Mouse (Mus musculus): Measurements from ENCODE around the gene Mmp28. TPM values are rescaled to one million over a fixed set of nuclear protein-coding genes. Genes with fewer than 3 reads are reported as not detected.

Mmp28 gene
- 1 to 10 TPM; 3.9 to 4.3 TPM for total RNA-seq (2021)
- long read RNA-seq: 0 reads

DNA sequence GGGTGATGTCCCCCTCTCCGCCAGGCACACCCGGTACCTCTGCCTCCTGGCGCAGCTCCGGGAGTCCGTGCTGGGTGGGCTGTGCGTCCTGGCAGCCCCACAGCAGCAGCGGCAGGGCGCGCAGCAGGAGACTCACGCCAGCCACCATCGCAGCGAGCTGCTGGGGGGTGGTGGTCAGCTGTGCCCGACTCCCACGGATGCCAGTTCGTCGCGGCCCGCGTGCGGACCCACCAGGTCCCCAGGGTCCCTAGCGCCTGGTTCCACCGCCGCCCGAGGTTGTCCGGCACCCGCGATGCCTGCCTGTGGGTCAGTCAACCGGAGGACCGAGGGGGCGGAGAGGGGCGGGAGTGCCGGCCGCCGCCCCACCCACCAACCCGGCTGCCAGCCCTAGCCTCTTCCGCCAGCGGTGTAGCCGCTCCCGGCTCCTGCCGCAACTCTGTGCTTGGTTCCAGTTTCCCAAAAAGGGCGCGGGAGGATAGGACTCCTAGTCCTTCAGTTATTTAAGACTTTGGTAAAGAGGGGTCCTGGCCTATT, at the start of gene Mmp28:
Gene Mmp28, minus strand, starts transcription at position 361 of the 534 bp plus-strand sequence.
- peak in 1 of 2 experiments; percentile 51 for DNase-seq (ENCODE audit: low spot score in 2 of 2)

DNA sequence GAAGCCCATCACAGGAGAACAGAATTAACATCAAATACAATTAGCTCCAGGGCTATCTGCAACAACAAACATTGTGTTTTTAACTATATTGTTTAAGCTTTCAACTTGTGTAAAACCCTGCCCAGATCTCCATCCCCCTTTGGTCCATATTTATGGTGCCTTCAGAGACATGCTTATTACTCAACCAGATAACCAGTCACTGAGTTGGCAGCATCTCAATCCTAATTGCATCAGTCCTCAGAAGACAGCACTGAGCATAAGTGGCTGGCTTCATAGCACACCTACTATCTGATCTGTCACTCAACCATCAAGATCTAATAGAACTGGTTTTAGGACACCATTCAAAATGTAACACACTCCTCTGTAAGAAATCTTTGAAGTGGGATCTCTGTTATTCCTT, 46.6 kb upstream of the Mmp28 start:
- DNase-seq (ENCODE audit: low spot score in 2 of 2): no peak

DNA sequence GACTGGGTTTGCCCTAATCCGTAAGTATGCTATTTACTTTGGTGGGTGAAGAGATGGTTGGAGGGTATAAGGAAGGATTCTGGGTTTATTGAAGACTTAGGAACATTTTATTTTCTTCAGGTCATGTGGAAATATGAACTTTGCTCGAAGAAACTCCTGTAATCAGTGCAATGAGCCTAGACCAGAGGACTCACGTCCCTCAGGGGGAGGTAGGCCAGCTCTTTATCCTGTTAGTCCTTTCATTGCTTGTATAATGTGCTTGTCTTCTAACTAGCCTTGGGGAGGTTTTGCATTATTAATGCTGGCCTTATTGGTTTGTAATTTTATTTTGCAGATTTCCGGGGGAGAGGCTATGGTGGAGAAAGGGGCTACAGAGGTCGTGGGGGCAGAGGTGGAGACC, 41.4 kb upstream of the Mmp28 start:
- no peak for DNase-seq (ENCODE audit: low spot score in 2 of 2)

DNA sequence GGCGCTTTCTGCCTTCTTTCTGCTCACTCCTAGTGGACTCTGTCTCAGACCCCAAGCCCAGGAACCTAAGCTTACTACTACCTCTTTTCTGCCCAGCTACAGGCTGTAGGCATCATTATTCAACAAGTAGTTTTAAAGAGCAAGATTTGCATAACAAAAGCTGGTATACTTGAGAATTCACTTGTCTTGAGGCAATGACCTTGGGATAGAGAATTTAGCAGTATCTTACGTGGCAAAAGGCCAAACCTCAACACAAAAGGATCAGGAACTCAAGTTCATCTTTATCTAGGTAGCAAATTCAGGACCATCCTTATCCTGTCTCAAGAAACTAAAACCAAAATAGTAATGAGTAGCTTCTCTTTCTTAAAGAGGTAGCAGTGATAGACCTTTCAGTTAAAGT, 32.7 kb upstream of the Mmp28 start:
- DNase-seq (ENCODE audit: low spot score in 2 of 2): no peak

DNA sequence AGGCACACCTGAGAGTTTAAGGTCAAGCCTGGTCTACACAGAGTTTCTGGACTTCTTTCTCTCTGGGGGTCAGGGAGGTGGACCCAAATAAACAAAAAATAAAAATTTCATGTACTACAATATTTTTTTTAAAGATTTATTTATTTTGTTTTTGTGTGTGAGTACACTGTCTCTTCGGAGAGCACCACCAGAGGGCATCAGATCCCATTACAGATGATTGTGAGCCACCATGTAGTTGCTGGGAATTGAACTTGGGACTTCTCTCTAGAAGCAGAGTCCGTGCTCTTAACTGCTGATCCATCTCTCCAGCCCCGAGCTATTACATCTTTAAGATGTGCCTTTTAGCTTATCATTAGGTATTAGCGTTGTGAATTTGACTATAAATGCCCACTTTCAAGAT, 28.6 kb upstream of the Mmp28 start:
- DNase-seq (ENCODE audit: low spot score in 2 of 2): no peak

DNA sequence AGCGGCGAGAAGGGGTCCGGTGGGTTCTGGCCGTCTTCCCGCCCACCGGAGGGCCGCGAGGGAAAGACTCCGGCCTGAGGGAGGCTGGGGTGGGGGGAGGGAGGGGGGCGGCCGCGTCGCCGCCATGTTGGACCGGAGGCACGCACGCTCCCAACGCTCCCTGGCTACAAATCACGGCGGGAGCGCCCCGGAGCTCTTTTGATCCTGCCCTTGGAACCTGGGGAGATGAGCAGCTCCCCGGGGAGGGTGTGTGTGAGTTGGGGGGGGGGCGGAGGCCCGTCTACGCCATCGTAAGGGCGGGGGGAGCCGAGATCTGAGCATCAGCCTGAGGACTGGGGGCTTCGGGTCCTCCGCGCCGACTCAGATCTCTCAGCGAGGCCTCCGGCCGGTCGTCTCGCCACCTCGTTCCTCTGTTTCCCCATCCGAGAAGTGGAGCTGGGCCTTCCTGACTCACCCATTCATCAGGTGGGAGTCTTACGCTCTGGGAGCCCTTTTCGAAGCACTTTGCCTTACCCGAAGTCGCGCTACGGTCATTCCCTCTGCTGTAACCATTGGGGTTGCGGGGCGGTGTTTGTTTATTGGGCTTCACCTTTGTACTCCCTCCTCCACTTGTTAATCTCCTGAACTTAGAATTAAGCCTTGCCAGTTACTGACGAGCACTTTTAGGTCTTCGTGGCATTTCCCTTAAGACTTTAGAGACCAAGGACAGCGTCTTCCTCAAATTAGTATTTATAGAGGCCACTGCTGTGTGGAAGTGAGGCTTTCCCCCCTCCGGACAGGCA, 10.6 kb upstream of the Mmp28 start:
- peak in 1 of 2 experiments; percentile 19 for DNase-seq (ENCODE audit: low spot score in 2 of 2)

DNA sequence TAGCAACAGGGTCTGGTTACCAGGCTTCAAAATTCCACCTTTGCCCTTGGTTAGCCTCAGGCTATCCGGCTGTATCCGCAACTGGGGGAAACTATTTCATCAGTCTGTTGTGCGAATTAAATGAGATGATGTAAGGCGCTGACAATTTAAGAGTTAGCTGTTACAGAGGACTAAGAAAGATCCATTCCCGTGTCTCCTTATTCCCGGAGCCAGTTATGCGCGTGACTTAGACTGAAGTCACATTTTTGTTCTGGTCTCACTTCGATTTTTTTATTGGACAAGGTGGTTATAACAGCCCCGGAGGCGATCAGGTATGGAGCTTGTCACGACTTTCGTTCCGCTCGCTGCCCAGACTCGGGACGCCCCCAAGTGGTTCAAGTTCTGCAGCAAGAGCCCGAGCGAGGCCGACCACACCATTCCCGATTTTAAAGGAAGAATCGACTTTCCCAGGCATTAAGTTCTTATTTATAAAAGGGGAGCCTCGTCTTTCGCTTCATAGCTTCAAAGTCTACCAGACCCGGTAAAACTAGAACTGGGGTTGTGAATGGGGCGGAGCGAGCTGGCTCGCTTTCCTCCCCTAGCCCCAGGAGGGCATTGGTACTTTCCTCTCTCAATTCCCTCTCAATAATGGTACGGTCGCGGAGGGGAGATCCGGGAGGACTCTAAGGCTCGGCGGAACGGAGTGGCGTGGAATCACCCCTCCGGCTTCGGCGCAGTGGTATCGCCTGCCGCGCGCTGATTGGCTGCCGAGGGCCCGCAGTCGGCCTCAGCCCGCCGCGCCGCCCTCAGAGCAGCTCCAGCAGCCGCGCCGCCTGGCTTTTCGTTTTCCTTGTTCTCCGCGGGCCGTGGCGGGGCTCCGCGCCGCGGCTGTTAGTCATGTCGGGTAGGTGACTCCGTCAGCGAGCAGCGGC, 9.7 kb upstream of the Mmp28 start, which contains the start of gene Taf15:
Gene Taf15, plus strand, starts transcription at position 763 of the 911 bp plus-strand sequence.
- peak; percentile 99 to 100 for DNase-seq (ENCODE audit: low spot score in 2 of 2)

DNA sequence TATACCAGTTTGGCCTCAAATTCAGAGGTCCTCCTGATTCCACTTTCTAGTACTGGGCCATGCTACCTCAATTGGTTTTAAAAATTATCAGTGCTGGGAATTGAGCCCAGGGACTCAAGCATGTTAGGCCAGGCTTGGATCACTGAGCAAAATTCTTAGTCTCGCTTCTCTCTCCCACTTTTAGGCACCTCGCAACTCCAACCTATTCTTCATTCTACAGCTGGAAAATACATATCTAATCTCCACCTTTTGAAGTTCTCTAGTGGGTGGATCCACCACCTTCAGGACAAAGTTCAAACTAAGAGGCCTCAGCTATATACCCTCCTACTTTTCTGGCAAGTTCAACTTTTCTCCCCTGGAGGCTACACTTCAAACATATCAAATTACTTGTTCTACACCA, 8.9 kb upstream of the Mmp28 start:
- no peak for DNase-seq (ENCODE audit: low spot score in 2 of 2)

DNA sequence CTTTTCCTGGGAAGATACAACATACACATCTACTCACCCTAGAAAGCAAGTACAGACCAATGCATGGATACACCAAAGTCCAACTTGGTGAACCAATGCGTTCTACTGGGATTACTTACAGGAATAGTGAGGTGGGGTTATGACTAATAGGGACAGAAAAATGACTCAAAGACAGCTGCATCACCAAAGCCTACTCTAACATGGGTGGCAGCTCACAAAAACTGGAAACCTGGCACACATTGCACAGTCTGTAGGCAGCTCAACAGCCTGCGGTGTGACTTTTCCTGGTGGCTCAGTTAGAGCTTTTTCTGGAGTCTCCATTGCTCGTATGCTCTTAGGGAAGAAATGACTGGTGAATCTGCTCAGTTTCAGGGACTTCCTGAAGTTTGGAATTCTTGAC, 5.9 kb upstream of the Mmp28 start:
- no peak for DNase-seq (ENCODE audit: low spot score in 2 of 2)

DNA sequence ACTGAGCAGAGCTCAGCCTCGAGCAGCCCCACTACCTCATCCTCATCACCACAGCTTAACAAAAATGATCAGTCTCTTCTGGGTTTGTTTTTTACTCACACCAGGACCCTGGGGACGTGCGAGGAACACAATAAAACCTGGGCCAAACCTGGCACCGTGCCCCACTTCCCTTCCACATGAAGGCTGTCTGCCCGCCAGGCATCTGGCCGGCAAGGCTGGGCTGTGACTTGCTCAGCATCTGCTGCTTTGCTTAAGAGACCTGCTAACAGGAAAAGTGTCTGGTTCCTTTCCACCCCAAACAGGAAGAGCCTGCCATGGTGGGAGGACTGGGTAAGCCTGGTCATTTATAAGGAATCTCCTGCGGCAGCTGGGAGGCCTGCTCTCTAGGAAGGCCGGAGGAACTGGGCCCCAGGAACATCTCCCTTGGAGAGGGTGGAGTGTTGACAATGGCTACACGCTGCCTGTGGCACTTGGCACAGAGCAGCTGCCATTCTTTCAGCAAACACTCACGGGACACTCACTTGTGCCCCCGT, 4.3 kb upstream of the Mmp28 start:
- DNase-seq (ENCODE audit: low spot score in 2 of 2): peak; percentile 53 to 58

DNA sequence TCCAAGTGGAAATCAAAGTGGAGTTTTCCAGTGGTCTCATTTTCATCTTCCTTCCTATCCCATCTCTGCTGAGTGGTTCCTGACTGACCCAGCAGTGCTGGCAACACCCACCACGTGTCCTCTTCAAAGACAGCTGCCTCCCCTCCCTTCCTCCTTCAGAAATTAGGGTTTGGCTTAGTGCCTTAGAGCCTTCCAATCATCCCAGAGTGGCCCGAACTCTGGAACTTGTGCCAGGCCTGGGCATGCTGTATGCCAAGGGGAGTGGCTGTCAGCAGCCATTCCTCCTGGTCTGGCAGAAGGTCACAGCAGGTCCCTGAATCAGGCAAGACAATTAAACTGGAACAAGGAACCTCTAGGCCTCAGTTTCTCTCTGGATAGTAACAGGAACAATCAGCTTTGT, 3.1 kb upstream of the Mmp28 start:
- peak in 1 of 2 experiments; percentile 46 for DNase-seq (ENCODE audit: low spot score in 2 of 2)

DNA sequence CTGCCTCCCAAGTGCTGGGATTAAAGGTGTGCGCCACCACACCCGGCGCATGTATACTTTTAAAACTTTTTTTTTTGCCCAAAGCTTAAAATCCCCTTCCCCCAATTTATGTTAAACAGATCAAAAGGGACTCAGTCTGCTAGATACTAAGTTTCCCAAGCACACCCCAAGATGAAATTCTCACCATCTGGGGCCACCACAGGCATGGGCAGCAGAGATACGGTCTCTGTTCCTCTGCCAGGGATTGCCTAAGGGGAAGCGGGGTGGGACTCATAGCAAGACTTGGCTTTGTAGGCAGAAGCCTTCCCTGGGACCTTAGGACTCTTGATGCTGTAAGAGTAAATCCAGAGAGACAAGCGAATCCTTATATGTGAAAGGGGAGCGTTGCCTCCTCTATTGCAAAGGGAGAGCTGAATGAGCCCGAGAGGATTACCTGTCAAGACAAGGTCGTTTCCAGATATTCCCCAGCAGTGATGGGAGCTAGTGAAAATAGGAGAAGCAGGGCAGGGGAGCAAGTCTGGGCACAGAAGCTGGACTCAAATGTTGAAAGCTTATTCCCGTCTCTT, 1.3 kb downstream of the Mmp28 start:
- no peak for DNase-seq (ENCODE audit: low spot score in 2 of 2)

DNA sequence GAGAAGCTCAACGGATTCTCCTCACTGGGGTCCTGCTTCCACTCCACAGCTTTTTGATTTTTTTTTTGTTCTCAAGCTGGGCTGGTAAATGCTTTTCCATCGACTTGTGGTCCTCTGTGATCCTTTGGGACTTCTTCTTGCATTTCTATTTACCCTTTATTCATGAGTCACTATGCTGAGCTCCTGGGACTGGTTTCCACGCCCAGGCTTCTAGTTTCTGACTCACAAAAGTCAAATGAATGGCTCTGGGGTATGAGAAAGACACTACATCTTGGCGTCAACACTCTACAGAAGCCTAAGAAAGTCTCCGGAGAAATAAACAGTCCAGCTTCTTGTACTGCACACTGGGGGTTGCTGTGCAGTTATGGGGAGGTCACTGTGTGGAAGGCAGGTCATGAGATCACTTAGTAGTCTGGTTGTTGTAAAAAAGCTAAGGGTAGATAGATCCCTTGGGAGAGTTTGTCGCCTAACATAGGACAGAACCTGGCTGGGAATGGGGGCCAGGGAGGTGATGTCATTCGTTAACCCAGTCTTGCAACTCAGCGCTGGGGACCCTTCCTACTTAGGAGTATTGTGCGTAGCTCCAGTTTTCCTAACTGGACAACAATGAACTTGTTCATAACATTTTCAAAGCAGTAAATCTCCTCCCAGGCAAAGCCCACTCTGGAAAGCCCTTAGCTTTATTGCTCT, 4.8 kb downstream of the Mmp28 start:
- DNase-seq (ENCODE audit: low spot score in 2 of 2): no peak

DNA sequence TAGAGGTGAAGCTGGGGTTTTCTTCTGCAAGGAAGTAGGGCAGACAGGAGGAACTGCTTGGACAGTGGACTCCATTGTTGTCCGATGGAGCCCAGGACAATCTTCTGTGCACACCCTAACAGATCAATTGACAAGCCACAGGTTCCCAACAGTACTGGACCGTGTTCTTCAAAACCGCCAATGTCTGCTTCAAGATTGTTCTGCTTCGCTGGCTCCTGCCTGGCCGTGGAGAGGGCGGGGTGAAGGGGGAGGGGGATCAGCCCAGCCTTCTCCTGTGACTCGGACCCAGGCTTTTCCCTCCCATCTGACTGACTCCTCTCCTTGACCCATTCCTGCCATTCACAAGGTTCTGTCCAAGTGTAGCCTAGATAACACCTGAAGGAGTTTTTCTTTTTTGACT, 5.6 kb downstream of the Mmp28 start:
- DNase-seq (ENCODE audit: low spot score in 2 of 2): no peak

DNA sequence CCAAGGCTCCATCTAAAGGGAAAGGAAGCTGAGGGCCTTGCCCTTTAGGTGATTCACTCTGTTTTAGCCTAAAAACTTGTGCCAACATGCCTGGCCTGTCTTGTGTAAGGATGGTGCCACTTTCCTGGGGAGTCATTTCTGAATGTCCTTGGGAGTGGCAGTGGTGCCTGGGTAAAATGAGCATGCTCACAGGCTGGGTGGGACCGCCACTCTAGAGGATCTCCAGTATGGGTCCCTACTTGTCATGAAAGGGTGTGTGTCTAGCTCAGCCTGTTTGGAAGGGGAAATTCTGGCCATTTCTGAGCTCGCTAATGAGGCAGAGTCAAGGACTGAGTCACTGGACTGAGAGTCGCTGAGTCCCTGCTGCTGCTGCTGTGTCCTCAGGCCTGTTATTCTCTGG, 7.3 kb downstream of the Mmp28 start:
- DNase-seq (ENCODE audit: low spot score in 2 of 2): no peak

DNA sequence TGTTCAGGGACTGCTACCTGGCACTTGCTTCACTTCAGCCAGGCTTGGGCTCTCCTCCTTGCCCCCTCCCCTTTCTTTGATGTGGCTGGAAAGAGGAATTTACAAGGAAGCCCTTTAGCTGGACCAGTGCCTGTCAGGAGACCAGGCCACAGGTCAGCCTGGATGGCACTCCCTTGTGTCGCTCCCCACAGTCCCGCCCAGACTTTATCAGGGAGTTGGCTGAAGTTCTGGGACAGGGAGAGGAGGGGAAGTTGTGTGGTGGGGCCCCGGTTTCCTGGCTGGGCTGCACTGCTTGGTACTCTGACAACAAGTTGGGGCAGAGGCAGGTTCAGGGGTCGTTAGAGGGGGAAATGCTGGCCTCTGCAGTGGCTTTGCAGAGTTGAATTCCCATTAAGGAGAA, 8.3 kb downstream of the Mmp28 start:
- no peak for DNase-seq (ENCODE audit: low spot score in 2 of 2)

DNA sequence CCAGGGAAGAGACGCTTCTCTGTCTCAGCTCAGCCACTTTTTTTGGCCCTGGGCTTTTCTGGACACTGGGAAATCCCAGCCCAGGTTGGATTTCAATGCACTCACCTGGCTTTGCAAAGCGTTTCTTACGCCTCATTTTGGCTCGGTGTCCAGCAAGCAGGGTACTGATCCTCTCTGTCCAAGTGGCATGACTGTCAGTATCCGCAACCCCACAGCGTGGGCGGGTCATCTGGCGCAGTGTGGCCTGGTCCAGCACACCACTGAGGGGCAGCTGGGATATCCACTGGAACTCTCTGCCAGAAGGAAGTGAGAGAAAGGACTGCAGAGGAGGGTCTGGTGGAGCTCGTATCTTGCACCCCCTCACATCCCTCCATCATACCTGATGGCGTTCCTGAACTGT, 11.6 kb downstream of the Mmp28 start:
- DNase-seq (ENCODE audit: low spot score in 2 of 2): no peak

DNA sequence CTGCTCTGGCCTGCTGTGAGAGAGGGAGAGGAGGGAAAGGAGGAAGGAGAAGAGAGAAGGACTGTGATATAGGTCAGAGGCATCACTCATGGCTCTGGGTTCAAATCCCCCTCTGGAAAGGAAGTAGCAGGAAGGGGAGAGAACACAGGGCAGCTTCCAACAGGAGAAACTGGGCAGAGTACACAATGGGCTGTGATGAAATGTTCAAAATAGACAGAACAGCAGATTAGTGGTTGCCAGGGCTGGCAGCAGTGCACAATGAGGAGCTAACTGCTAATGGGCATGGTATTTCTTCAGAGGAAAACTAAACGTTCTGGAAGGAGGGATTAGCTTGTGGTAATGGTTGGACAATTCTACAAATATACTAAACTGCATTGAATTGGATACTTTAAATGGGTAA, 12.3 kb downstream of the Mmp28 start:
- DNase-seq (ENCODE audit: low spot score in 2 of 2): no peak

DNA sequence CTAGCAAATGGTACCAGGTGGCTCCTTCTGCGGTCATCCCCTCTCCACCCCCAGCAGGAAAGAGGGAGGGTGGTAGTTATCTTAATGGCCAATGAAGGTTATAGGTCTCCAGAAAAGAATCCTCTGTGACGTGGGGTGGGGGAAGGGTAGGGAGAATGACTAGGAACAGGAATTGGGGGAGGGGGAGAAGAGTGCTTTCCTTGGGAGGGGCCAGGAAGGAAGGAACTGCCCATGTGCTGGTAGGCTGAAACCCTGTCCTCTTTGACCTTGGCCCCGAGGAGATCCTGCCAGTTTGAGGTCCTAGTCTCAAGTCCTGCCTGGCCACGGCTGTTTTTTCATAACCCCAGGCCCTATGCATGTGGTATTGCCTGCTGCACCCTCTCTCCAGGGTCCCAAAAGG, 13.6 kb downstream of the Mmp28 start:
- no peak for DNase-seq (ENCODE audit: low spot score in 2 of 2)

DNA sequence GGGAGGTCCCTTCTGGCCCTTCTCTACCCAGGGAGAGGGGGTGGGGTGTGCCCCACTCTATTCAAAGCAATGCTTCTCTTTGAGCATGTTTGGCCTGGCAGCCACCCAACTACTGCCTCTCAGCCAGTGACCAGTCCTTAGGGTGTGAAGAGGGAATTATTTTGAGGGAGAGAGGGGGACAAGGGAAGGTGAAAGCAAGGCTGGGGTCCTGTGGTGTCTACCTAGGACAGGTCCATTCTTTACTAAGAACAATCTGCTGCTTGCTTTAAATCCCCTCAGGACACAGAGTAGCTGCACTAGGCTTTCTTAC, 14.0 kb downstream of the Mmp28 start:
- peak in 1 of 2 experiments; percentile 41 for DNase-seq (ENCODE audit: low spot score in 2 of 2)

Data from layer of hippocampus, postnatal 10 days (tissue).